Mouse (Mus musculus) ES-Bruce4 (cell line): ENCODE results near the gene Cenpv.

Experiments
- CTCF ChIP-seq: IDR thresholded peaks from one replicate; pipeline ENCODE4 v1.8.1; 2011; ENCODE audit warnings: low read depth, low read length
- EP300 ChIP-seq: IDR thresholded peaks from 2 replicates; pipeline ENCODE4 v1.6.1; 2011; ENCODE audit warnings: low read depth, low read length; ENCODE audit not compliant: insufficient read depth
- POLR2A ChIP-seq: IDR thresholded peaks from one replicate; pipeline ENCODE4 v1.8.1; 2011; ENCODE audit warnings: low read length; ENCODE audit not compliant: insufficient read depth

GRCm38 (mm10) chr11:62539089-62539890 is at the start of gene Cenpv:
- TF ChIP-seq POLR2A (no peak), CTCF (no peak), EP300 (no peak)
